Mouse (Mus musculus): Measurements from ENCODE around the gene Sh2b1. TPM values are rescaled to one million over a fixed set of nuclear protein-coding genes. Genes with fewer than 3 reads are reported as not detected.

The Sh2b1 gene
- polyA plus RNA-seq, 1 experiment from 2014 or later = 46.8 TPM

GRCm38 (mm10) chr7:126464121-126464520, 11.1 kb downstream of the Sh2b1 start:
- Histone ChIP-seq H3K36me3 (peaks cover 29% of the 10 kb centered on the region), H3K27ac (no peak overlapping the region), H3K9me3 (no peaks in the 10 kb centered on the region), H3K27me3 (no peaks in the 10 kb centered on the region), H3K4me2 (no peak overlapping the region), H3K9ac (no peak overlapping the region), H3K4me3 (no peak overlapping the region), H3K4me1 (peaks cover 12% of the 10 kb centered on the region)
- 48% methylated on average over 4 of the region's 4 CpGs for WGBS
- ATAC-seq (ENCODE audit: borderline replicate concordance, extremely low read depth, low FRiP score, low TSS enrichment) = no peak

- 59% methylated on average over 4 of the region's 4 CpGs for WGBS
- peaks cover 23% of the 10 kb centered on the region for H3K36me3 ChIP-seq
- H3K4me2 ChIP-seq = no peak overlapping the region
- no peaks in the 10 kb centered on the region for H3K27me3 ChIP-seq
- H3K27ac ChIP-seq = no peak overlapping the region
- ATAC-seq (ENCODE audit: borderline replicate concordance, extremely low read depth, low FRiP score, low TSS enrichment) = no peak
- H3K9ac ChIP-seq = no peak overlapping the region
- H3K4me1 ChIP-seq = peaks cover 12% of the 10 kb centered on the region
- H3K9me3 ChIP-seq = no peaks in the 10 kb centered on the region
- H3K4me3 ChIP-seq = no peak overlapping the region
Measured at GRCm38 (mm10) chr7:126463547-126463946, 11.7 kb downstream of the Sh2b1 start.

GRCm38 (mm10) chr7:126463004-126463403, 12.2 kb downstream of the Sh2b1 start, which contains the start of gene Atp2a1:
Atp2a1 (minus strand) TSS chr7:126463108.
- no peak within 1 kb of the TSS for H3K4me2 ChIP-seq
- peaks cover 12% of the 10 kb centered on the region for H3K4me1 ChIP-seq
- H3K4me3 ChIP-seq = no peak within 1 kb of the TSS
- H3K27me3 ChIP-seq = no peaks in the 10 kb centered on the region
- H3K36me3 ChIP-seq = peaks cover 18% of the 10 kb centered on the region
- WGBS = 42% methylated on average over 5 of the region's 5 CpGs
- no peaks in the 10 kb centered on the region for H3K9me3 ChIP-seq
- no peak for ATAC-seq (ENCODE audit: borderline replicate concordance, extremely low read depth, low FRiP score, low TSS enrichment)
- no peak within 1 kb of the TSS for H3K9ac ChIP-seq
- H3K27ac ChIP-seq = no peak within 1 kb of the TSS

GRCm38 (mm10) chr7:126461626-126462025, 13.6 kb downstream of the Sh2b1 start:
- ATAC-seq (ENCODE audit: borderline replicate concordance, extremely low read depth, low FRiP score, low TSS enrichment) = no peak
- WGBS = 60% methylated on average over 3 of the region's 3 CpGs
- no peak overlapping the region for H3K4me2 ChIP-seq
- H3K9me3 ChIP-seq = no peaks in the 10 kb centered on the region
- H3K9ac ChIP-seq = no peak overlapping the region
- no peaks in the 10 kb centered on the region for H3K27me3 ChIP-seq
- peaks cover 12% of the 10 kb centered on the region for H3K4me1 ChIP-seq
- H3K4me3 ChIP-seq = no peak overlapping the region
- no peak overlapping the region for H3K27ac ChIP-seq
- H3K36me3 ChIP-seq = peaks cover 4% of the 10 kb centered on the region; the same call in 1 of the 2 replicates

- no peak overlapping the region for H3K4me2 ChIP-seq
- no peak overlapping the region for H3K9ac ChIP-seq
- no peak overlapping the region for H3K27ac ChIP-seq
- WGBS = 43% methylated on average over 10 of the region's 10 CpGs
- peaks cover 12% of the 10 kb centered on the region for H3K4me1 ChIP-seq
- H3K27me3 ChIP-seq = no peaks in the 10 kb centered on the region
- no peak for ATAC-seq (ENCODE audit: borderline replicate concordance, extremely low read depth, low FRiP score, low TSS enrichment)
- H3K9me3 ChIP-seq = no peaks in the 10 kb centered on the region
- H3K4me3 ChIP-seq = no peak overlapping the region
- H3K36me3 ChIP-seq = no peaks in the 10 kb centered on the region
Measured at GRCm38 (mm10) chr7:126460623-126461399, 14.4 kb downstream of the Sh2b1 start.

- H3K4me1 ChIP-seq = no peaks in the 10 kb centered on the region; the same call in 1 of the 2 replicates
- 65% methylated on average over 11 of the region's 11 CpGs for WGBS
Measured at GRCm38 (mm10) chr7:126458844-126459618, 16.2 kb downstream of the Sh2b1 start.

GRCm38 (mm10) chr7:126458225-126458624, 17.0 kb downstream of the Sh2b1 start:
- no peaks in the 10 kb centered on the region for H3K9me3 ChIP-seq
- no peak for ATAC-seq (ENCODE audit: borderline replicate concordance, extremely low read depth, low FRiP score, low TSS enrichment)
- no peak overlapping the region for H3K4me3 ChIP-seq
- H3K9ac ChIP-seq = no peak overlapping the region
- WGBS = 84% methylated on average over 5 of the region's 5 CpGs
- H3K36me3 ChIP-seq = no peaks in the 10 kb centered on the region
- no peaks in the 10 kb centered on the region for H3K4me1 ChIP-seq
- H3K4me2 ChIP-seq = no peak overlapping the region
- no peak overlapping the region for H3K27ac ChIP-seq
- no peaks in the 10 kb centered on the region for H3K27me3 ChIP-seq

More at GRCm38 (mm10) chr7:126458844-126459618, 16.2 kb downstream of the Sh2b1 start:
- Histone ChIP-seq H3K9ac (no peak overlapping the region), H3K4me2 (no peak overlapping the region), H3K4me3 (no peak overlapping the region), H3K27ac (no peak overlapping the region), H3K36me3 (no peaks in the 10 kb centered on the region), H3K27me3 (no peaks in the 10 kb centered on the region), H3K9me3 (no peaks in the 10 kb centered on the region)
- ATAC-seq (ENCODE audit: borderline replicate concordance, extremely low read depth, low FRiP score, low TSS enrichment) = no peak

- H3K27ac ChIP-seq = no peak overlapping the region
- no peak overlapping the region for H3K4me3 ChIP-seq
- H3K9me3 ChIP-seq = no peaks in the 10 kb centered on the region
- H3K9ac ChIP-seq = no peak overlapping the region
- H3K4me2 ChIP-seq = no peak overlapping the region
- no peaks in the 10 kb centered on the region for H3K36me3 ChIP-seq
- H3K27me3 ChIP-seq = no peaks in the 10 kb centered on the region
- H3K4me1 ChIP-seq = no peaks in the 10 kb centered on the region
- ATAC-seq (ENCODE audit: borderline replicate concordance, extremely low read depth, low FRiP score, low TSS enrichment) = no peak
- 87% methylated on average over 17 of the region's 17 CpGs for WGBS
Measured at GRCm38 (mm10) chr7:126456382-126457266, 18.6 kb downstream of the Sh2b1 start.

GRCm38 (mm10) chr7:126455242-126455641, 20.0 kb downstream of the Sh2b1 start:
- H3K9ac ChIP-seq = no peak overlapping the region
- H3K27ac ChIP-seq = no peak overlapping the region
- H3K4me2 ChIP-seq = no peak overlapping the region
- H3K36me3 ChIP-seq = no peaks in the 10 kb centered on the region
- H3K9me3 ChIP-seq = no peaks in the 10 kb centered on the region
- 73% methylated on average over 2 of the region's 2 CpGs for WGBS
- no peak overlapping the region for H3K4me3 ChIP-seq
- H3K27me3 ChIP-seq = no peaks in the 10 kb centered on the region
- H3K4me1 ChIP-seq = no peaks in the 10 kb centered on the region
- ATAC-seq (ENCODE audit: borderline replicate concordance, extremely low read depth, low FRiP score, low TSS enrichment) = no peak

GRCm38 (mm10) chr7:126453861-126454260, 21.4 kb downstream of the Sh2b1 start:
- Histone ChIP-seq H3K4me1 (no peaks in the 10 kb centered on the region), H3K4me3 (no peak overlapping the region), H3K9ac (no peak overlapping the region), H3K9me3 (no peaks in the 10 kb centered on the region), H3K4me2 (no peak overlapping the region), H3K27me3 (no peaks in the 10 kb centered on the region), H3K36me3 (no peaks in the 10 kb centered on the region), H3K27ac (no peak overlapping the region)
- 43% methylated on average over 7 of the region's 7 CpGs for WGBS
- no peak for ATAC-seq (ENCODE audit: borderline replicate concordance, extremely low read depth, low FRiP score, low TSS enrichment)

- 90% methylated on average over 3 of the region's 3 CpGs for WGBS
- H3K4me3 ChIP-seq = no peak overlapping the region
- H3K9me3 ChIP-seq = no peaks in the 10 kb centered on the region
- H3K27me3 ChIP-seq = no peaks in the 10 kb centered on the region
- no peak overlapping the region for H3K27ac ChIP-seq
- H3K4me1 ChIP-seq = no peaks in the 10 kb centered on the region
- no peak overlapping the region for H3K9ac ChIP-seq
- peaks cover 6% of the 10 kb centered on the region; the same call in 1 of the 2 replicates for H3K36me3 ChIP-seq
- ATAC-seq (ENCODE audit: borderline replicate concordance, extremely low read depth, low FRiP score, low TSS enrichment) = no peak
- no peak overlapping the region for H3K4me2 ChIP-seq
Measured at GRCm38 (mm10) chr7:126452244-126452643, 23.0 kb downstream of the Sh2b1 start.

Measured in lung, embryonic 15.5 days (tissue).